Comparison of ENCODE assay signal across 23 mouse cellular contexts in the genomic region with DNA sequence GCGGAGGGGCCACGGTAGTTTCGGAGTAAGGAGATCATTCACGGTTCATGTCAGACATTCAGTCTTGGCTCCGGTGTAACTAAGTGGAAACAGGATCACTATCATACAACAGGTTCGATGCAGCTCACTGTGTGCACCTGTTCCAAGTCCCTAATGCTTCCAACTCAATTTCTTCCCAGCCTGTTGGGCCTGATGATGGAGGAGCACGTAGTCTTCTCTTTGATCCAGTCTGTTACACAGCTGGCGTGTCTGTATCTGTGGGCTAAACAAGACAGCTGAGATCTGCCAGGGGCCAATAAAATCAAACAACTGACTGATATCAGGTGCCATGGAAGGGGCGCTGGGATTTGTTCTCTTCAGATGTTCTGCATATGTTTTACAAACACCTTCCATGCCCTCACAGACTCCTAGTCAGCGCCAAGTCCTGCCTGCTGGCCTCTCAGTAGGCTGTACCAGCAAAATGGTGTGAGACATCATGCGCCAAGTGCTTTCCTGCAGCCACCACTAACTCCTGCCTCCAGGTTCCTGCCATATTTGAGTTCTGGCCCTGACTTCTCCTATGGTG.
"Had no signal": no experiment of that assay in that cellular context is flagged by ENCODE, and none has a peak within 500 bp of the region (broad histone marks: within the 10 kb centered on the region; RNA-seq: fewer than 3 reads in every experiment).

No protein-coding gene starts in this region.

- H3K27ac ChIP-seq: hindbrain, embryonic 13.5 days; hindbrain, embryonic 15.5 days; hindbrain, postnatal 0 days; kidney, embryonic 15.5 days; kidney, postnatal 0 days; limb, embryonic 12.5 days; liver, embryonic 13.5 days had no signal

- H3K27me3 ChIP-seq: heart, embryonic 12.5 days; hindbrain, embryonic 13.5 days; hindbrain, embryonic 15.5 days; kidney, embryonic 15.5 days; limb, embryonic 12.5 days had no signal

- H3K4me2 ChIP-seq: heart, embryonic 12.5 days; hindbrain, embryonic 13.5 days; hindbrain, embryonic 15.5 days; kidney, embryonic 15.5 days; limb, embryonic 12.5 days; liver, embryonic 11.5 days; liver, embryonic 13.5 days had no signal

- H3K9ac ChIP-seq: heart, embryonic 12.5 days; hindbrain, embryonic 13.5 days; hindbrain, embryonic 15.5 days; kidney, embryonic 15.5 days; limb, embryonic 12.5 days; liver, embryonic 13.5 days had no signal

- H3K36me3 ChIP-seq: heart, embryonic 12.5 days; hindbrain, embryonic 13.5 days; hindbrain, embryonic 15.5 days; kidney, embryonic 15.5 days; limb, embryonic 12.5 days; liver, embryonic 13.5 days had no signal

- H3K4me1 ChIP-seq: hindbrain, embryonic 13.5 days; hindbrain, embryonic 15.5 days; limb, embryonic 12.5 days; liver, embryonic 13.5 days had no signal

- H3K4me3 ChIP-seq: heart, embryonic 12.5 days; hindbrain, embryonic 13.5 days; hindbrain, embryonic 15.5 days; kidney, embryonic 15.5 days; limb, embryonic 12.5 days; liver, embryonic 13.5 days had no signal

- ATAC-seq: hindbrain, postnatal 0 days; intestine, embryonic 16.5 days had no signal

- DNase-seq: gastrocnemius, postnatal 14 days; gastrocnemius, postnatal 36 days; heart, adult 18-20 months; heart, postnatal 10 days; kidney, adult 11 months; kidney, adult 2 months; kidney, adult 9 months; kidney, postnatal 14 days; kidney, postnatal 36 days; layer of hippocampus, adult 9-11 months; layer of hippocampus, postnatal 36 days; left cerebral cortex, postnatal 4 days; liver; liver, embryonic 13.5 days had no signal

- H3K9me3 ChIP-seq: heart, embryonic 12.5 days; hindbrain, embryonic 13.5 days; hindbrain, embryonic 15.5 days; kidney, embryonic 15.5 days; limb, embryonic 12.5 days; liver, embryonic 13.5 days had no signal
